ENCODE assay signal across 11 mouse cellular contexts in genomic region chr11:62001977-62002376, GRCm38 (mm10). TPM values are rescaled to one million over a fixed set of nuclear protein-coding genes. Genes with fewer than 3 reads are reported as not detected.
DNase-seq lines count a peak whose midpoint lies in the region; TF ChIP-seq lines count a peak whose summit lies in the region.
"Had no signal": no experiment of that assay in that cellular context is flagged by ENCODE, and none has a peak within 500 bp of the region (broad histone marks: within the 10 kb centered on the region; RNA-seq: fewer than 3 reads in every experiment).

No protein-coding gene starts in this region.

- peak; percentile 63 for TF ChIP-seq CTCF in layer of hippocampus, adult 2 months (conservative IDR thresholded peaks at IDR 0.05)
- TF ChIP-seq CTCF in E14TG2a.4 (conservative IDR thresholded peaks at IDR 0.05; ENCODE audit: low read length): peak; percentile 82

- H3K27ac ChIP-seq in layer of hippocampus, adult 2 months: no peak overlapping the region
- H3K27ac ChIP-seq: liver, embryonic 15.5 days; midbrain, embryonic 12.5 days; neural tube, embryonic 13.5 days had no signal

- no peak overlapping the region for H3K4me3 ChIP-seq in layer of hippocampus, adult 2 months
- H3K4me3 ChIP-seq in E14TG2a.4 (replicated peaks; ENCODE audit: low read length): no peak overlapping the region
- H3K4me3 ChIP-seq: heart, embryonic 12.5 days; liver, embryonic 15.5 days; midbrain, embryonic 12.5 days; neural tube, embryonic 13.5 days had no signal

- no peaks in the 10 kb centered on the region for H3K4me1 ChIP-seq in E14TG2a.4 (replicated peaks; ENCODE audit: low read depth, low read length)
- H3K4me1 ChIP-seq: midbrain, embryonic 12.5 days; neural tube, embryonic 13.5 days had no signal

- DNase-seq in layer of hippocampus, adult 2 months (ENCODE audit: low spot score in 2 of 2): no peak
- no peak for DNase-seq in layer of hippocampus, adult 18-20 months (ENCODE audit: low spot score in 2 of 2)
- DNase-seq in NIH3T3 (ENCODE audit: low read depth) (peak; percentile 16), MN1 (ENCODE audit: low spot score) (no peak)
- peak; percentile 50 for DNase-seq in induced T-regulatory cell, adult 2 months (ENCODE audit: low read depth)
- DNase-seq in natural killer cell, adult 2 months (ENCODE audit: low spot score in 2 of 2): no peak

- H3K9me3 ChIP-seq in E14TG2a.4 (ENCODE audit: low read length): no peaks in the 10 kb centered on the region
- H3K9me3 ChIP-seq: heart, embryonic 12.5 days; liver, embryonic 15.5 days; midbrain, embryonic 12.5 days; neural tube, embryonic 13.5 days had no signal

- peaks cover 8% of the 10 kb centered on the region; the same call in 1 of the 2 replicates for H3K27me3 ChIP-seq in E14TG2a.4 (ENCODE audit: insufficient read depth, low read length)
- H3K27me3 ChIP-seq: heart, embryonic 12.5 days; neural tube, embryonic 13.5 days had no signal

- no peaks in the 10 kb centered on the region for H3K36me3 ChIP-seq in E14TG2a.4 (ENCODE audit: insufficient read depth, low read length)
- H3K36me3 ChIP-seq: heart, embryonic 12.5 days; midbrain, embryonic 12.5 days; neural tube, embryonic 13.5 days had no signal

RNA-seq across cellular contexts. Expression of gene Specc1, which starts 45.4 kb away (rescaled TPM):
- 10 to 100 TPM; 85.8 to 91.6 TPM for total RNA-seq in layer of hippocampus, adult 2 months (2021)
- total RNA-seq in layer of hippocampus, adult 18-20 months (2021): 10 to 100 TPM; 91.4 to 93.9 TPM

Comparison
In these comparisons a context has a peak if more than half of its experiments do, and no peak if none do; other contexts are left out.
1. DNase-seq: peak in NIH3T3 (single experiment) and induced T-regulatory cell, adult 2 months (single experiment); none in layer of hippocampus, adult 2 months (0 of 2), layer of hippocampus, adult 18-20 months (0 of 2), MN1 (single experiment) and natural killer cell, adult 2 months (0 of 2).